Mouse (Mus musculus) liver, embryonic 11.5 days (tissue): Measurements from ENCODE around the gene Rnase12. TPM values are rescaled to one million over a fixed set of nuclear protein-coding genes. Genes with fewer than 3 reads are reported as not detected.
A peak's percentile ranks its signal among the peaks of the same experiment; 100 is the strongest.

Source experiments
- ATAC-seq: fragments of 200-750 bp; cut with Nextera tagmentation; replicated peaks from 2 replicates; pipeline ENCODE4 v1.8.0; 2017; ENCODE audit warnings: moderate number of reproducible peaks, mild to moderate bottlenecking, moderate TSS enrichment, moderate library complexity; ENCODE audit not compliant: low FRiP score
- DNase-seq: peaks from one replicate; pipeline ENCODE4 v3.0.0-alpha.2; 2017; ENCODE audit warnings: low spot score
- H3K27ac ChIP-seq: fragments of 300-500 bp; sonication (generic); 2 replicates; pipeline ENCODE4 v1.5.1; 2014; ENCODE audit warnings: mild to moderate bottlenecking, low read depth, low read length, control low read depth
- H3K27me3 ChIP-seq: fragments of 300-500 bp; sonication (generic); replicated peaks from 2 replicates; pipeline ENCODE4 v1.6.1; 2014; ENCODE audit warnings: low read length, mixed read lengths; ENCODE audit not compliant: control insufficient read depth, insufficient read depth
- H3K36me3 ChIP-seq: fragments of 300-500 bp; sonication (generic); 2 replicates; pipeline ENCODE4 v1.6.1; 2014; ENCODE audit warnings: mild to moderate bottlenecking, low read length, moderate library complexity, mixed read lengths; ENCODE audit not compliant: control insufficient read depth, insufficient read depth
- H3K4me1 ChIP-seq: fragments of 300-500 bp; sonication (generic); replicated peaks from 2 replicates; pipeline ENCODE4 v1.6.1; 2014; ENCODE audit warnings: low read length, mixed read lengths; ENCODE audit not compliant: control insufficient read depth, insufficient read depth
- H3K4me2 ChIP-seq: fragments of 300-500 bp; sonication (generic); 2 replicates; pipeline ENCODE4 v1.6.1; 2014; ENCODE audit warnings: mild to moderate bottlenecking, control low read depth, moderate library complexity
- H3K4me3 ChIP-seq: fragments of 300-500 bp; sonication (generic); 2 replicates; pipeline ENCODE4 v1.5.1; 2014; ENCODE audit warnings: low read depth, low read length, control low read depth
- H3K9ac ChIP-seq: fragments of 300-500 bp; sonication (generic); 2 replicates; pipeline ENCODE4 v1.6.1; 2014; ENCODE audit warnings: low read depth, low read length, control low read depth
- H3K9me3 ChIP-seq: fragments of 300-500 bp; sonication (generic); 2 replicates; pipeline ENCODE4 v1.6.1; 2016; ENCODE audit warnings: low read length, inconsistent platforms, mixed read lengths; ENCODE audit not compliant: control insufficient read depth
- WGBS: fragments of 180-500 bp; shearing (Covaris S2); extraction: QIAGEN DNeasy Blood & Tissue Kit; methylation state at CpG from one replicate; pipeline ENCODE4 v1.1.7; 2014; 5-methylcytosine and 5-hydroxymethylcytosine counted together
- polyA plus RNA-seq: library from polyadenylated mRNA; unstranded; fragments of >200 nt; fragmentation: Nextera tagmentation; extraction: Ambion mirVana; gene quantifications from 2 replicates; pipeline ENCODE4 v1.2.1, GENCODE M21; 2014

The Rnase12 gene
- polyA plus RNA-seq, 1 experiment from 2014 or later = 1.4 TPM

DNA sequence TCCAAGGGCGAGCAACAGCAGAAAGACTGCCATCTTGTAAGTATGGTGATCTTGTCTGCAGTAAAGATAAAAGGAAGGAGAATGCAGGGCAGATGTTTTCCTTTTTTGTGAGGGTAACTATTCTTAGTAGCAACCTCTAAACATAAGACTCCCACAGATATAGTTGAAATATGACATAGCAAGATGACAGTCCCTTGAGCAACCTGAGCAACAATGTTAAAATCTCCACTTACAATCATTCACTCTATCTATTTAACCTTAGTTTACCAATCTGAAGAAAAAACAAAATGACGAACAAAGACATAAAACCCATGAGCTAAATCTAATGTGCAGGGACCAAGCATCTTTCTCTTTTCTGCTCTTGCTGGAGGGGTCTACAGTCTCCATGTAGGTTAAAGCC lies 7.4 kb downstream of the Rnase12 start, which contains the start of gene Rnase11:
TSS of gene Rnase11 (minus strand) at position 101 of the 400 bp plus-strand sequence.
- no peak within 1 kb of the TSS for H3K4me3 ChIP-seq
- H3K27me3 ChIP-seq = no peaks in the 10 kb centered on the region
- no peak within 1 kb of the TSS for H3K9ac ChIP-seq
- H3K36me3 ChIP-seq = no peaks in the 10 kb centered on the region
- no peaks in the 10 kb centered on the region for H3K9me3 ChIP-seq
- 80% methylated on average over 2 of the region's 2 CpGs for WGBS
- ATAC-seq = no peak
- H3K27ac ChIP-seq = no peak within 1 kb of the TSS
- no peak for DNase-seq
- no peaks in the 10 kb centered on the region for H3K4me1 ChIP-seq
- H3K4me2 ChIP-seq = no peak within 1 kb of the TSS

DNA sequence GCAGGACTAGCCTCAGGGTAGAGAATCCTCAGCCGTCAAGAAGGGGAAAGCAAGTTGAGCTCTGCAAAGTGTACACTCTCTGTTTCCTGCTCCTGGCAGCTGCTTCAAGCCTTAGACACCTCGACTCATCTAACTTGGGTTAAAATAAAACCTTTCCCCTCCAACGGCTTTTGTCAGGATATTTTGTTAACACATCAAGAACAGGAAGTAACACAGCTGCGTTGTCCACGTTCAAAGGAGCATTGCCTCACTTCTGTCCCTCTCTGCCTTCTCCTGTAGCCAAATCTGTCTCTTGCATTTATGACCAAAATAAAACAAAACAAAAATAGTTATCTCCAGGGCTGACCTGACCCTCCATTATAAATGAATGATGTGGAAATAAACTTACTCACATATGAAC lies 9.6 kb downstream of the Rnase12 start:
- 27% methylated on average over 5 of the region's 5 CpGs for WGBS
- Histone ChIP-seq H3K27ac (no peak overlapping the region), H3K4me3 (no peak overlapping the region), H3K9ac (no peak overlapping the region), H3K27me3 (no peaks in the 10 kb centered on the region), H3K4me2 (no peak overlapping the region), H3K36me3 (no peaks in the 10 kb centered on the region), H3K4me1 (no peaks in the 10 kb centered on the region), H3K9me3 (no peaks in the 10 kb centered on the region)
- ATAC-seq = no peak
- no peak for DNase-seq

DNA sequence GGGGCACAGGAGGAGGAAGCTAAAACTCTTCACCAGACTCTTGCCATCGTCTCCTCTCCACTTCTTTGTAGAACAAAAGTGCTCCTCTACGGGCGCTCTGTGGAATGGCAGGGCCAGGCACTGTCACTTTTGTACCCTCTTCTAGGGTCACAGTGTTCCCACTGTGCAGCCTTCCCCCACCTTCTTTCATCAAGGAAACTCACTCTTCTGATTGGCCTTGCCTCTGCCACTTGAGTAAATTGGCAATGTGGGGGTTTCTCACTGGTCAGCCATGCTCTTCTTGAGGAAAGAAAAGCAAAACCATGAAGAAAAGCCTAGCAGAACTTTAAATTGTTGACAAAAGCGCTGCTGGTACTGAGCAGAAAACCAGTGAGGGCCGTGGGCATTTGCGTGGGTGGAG lies 15.7 kb downstream of the Rnase12 start, which contains the start of gene Rnase9:
TSS of gene Rnase9 (minus strand) at position 101 of the 400 bp plus-strand sequence.
- DNase-seq = no peak
- H3K36me3 ChIP-seq = no peaks in the 10 kb centered on the region
- WGBS = 78% methylated on average over 6 of the region's 6 CpGs

DNA sequence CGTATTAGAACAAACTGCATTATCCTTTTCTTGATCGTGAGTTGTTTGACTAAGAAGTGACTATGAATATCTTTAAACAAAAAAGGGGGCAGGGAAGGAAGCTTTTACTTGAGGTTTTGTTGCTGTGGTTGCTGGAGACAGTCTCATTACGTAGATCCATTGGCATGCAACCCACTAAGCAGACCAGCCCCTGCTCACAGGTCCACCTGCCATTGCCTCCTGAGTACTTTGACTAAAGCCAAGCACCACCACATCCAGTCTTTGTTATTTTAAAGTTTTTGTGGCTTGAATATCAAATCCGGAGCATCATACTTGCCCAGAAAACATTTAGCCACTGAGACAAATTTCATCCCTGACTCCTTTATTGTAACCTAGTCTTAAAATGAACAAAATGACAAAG lies 21.2 kb downstream of the Rnase12 start:
- Histone ChIP-seq H3K9ac (no peak overlapping the region), H3K27ac (no peak overlapping the region), H3K9me3 (no peaks in the 10 kb centered on the region), H3K27me3 (no peaks in the 10 kb centered on the region), H3K4me2 (no peak overlapping the region), H3K4me1 (no peaks in the 10 kb centered on the region), H3K4me3 (no peak overlapping the region), H3K36me3 (no peaks in the 10 kb centered on the region)
- no peak for DNase-seq
- ATAC-seq = no peak
- 74% methylated on average over 4 of the region's 4 CpGs for WGBS

More for the DNA sequence above, 15.7 kb downstream of the Rnase12 start, which contains the start of gene Rnase9:
- Histone ChIP-seq H3K9ac (no peak within 1 kb of the TSS), H3K4me3 (no peak within 1 kb of the TSS), H3K9me3 (no peaks in the 10 kb centered on the region), H3K27ac (no peak within 1 kb of the TSS), H3K4me2 (no peak within 1 kb of the TSS), H3K4me1 (no peaks in the 10 kb centered on the region), H3K27me3 (no peaks in the 10 kb centered on the region)
- ATAC-seq = no peak

DNA sequence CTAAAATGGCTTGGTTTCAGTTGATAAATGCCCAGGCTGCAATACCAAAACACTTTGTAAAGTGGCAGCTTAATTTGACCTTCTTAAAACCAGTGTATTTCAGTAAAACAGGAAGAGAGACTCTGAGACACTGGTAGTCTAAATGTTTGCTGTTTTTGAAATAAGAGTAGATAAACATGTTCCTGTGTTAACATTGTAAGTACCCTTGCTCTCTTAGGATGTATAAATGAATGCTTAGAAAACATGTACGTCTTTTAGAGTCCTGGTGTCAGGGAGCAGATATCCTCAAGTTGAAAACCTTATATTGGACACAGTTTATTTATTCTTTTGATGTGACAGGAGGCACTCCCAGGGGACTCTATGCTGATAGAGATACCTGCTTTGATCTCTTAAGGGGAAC lies 22.3 kb downstream of the Rnase12 start:
- Histone ChIP-seq H3K9me3 (no peaks in the 10 kb centered on the region), H3K4me1 (no peaks in the 10 kb centered on the region), H3K27me3 (no peaks in the 10 kb centered on the region), H3K4me2 (no peak overlapping the region), H3K36me3 (no peaks in the 10 kb centered on the region), H3K27ac (no peak overlapping the region), H3K9ac (no peak overlapping the region), H3K4me3 (no peak overlapping the region)
- ATAC-seq (no peak), DNase-seq (no peak)
- 65% methylated on average over 1 of the region's 1 CpGs for WGBS

DNA sequence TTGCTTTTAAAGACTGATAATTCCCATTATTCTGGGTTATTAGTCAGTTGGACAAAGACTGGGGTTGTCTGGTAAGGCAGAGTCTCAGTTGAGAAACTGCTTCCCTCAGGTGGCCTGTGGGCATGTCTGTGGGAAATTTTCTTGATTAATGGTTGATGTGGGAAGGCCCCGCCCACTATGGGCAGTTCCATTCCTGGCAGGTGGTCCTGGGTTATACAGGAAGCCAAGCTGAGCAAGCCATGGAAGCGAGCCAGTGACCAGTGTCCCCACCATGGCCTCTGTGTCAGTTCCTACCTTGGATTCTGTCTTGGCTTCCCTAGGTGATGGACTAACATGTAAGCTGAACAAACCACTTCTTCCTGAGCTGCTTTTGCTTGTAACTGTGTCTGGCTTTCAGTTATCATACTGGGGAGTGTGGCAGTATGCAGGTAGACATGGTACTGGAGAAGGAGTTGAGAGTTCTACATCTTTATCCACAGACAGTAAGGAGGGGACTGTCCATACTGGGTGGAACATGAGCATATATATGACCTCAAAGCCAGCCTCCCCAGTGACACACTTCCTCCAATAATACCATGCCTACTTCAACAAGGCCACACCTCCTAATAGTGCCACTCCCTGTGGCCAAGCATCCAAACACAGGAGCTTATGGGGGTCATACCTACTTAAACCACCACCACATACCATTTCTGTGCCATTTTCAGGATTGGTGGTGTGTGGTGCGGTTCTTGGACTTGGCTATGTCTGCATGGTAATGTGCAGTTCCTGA lies 29.9 kb downstream of the Rnase12 start:
- no peak overlapping the region for H3K27ac ChIP-seq
- no peaks in the 10 kb centered on the region for H3K27me3 ChIP-seq
- no peaks in the 10 kb centered on the region for H3K9me3 ChIP-seq
- H3K36me3 ChIP-seq = no peaks in the 10 kb centered on the region
- H3K4me2 ChIP-seq = no peak overlapping the region
- WGBS = 62% methylated on average over 3 of the region's 3 CpGs
- ATAC-seq = 0 out of 2 replicates have a peak, but pooled peaks have one; percentile 23
- H3K9ac ChIP-seq = no peak overlapping the region
- no peaks in the 10 kb centered on the region for H3K4me1 ChIP-seq
- H3K4me3 ChIP-seq = no peak overlapping the region
- DNase-seq = no peak

DNA sequence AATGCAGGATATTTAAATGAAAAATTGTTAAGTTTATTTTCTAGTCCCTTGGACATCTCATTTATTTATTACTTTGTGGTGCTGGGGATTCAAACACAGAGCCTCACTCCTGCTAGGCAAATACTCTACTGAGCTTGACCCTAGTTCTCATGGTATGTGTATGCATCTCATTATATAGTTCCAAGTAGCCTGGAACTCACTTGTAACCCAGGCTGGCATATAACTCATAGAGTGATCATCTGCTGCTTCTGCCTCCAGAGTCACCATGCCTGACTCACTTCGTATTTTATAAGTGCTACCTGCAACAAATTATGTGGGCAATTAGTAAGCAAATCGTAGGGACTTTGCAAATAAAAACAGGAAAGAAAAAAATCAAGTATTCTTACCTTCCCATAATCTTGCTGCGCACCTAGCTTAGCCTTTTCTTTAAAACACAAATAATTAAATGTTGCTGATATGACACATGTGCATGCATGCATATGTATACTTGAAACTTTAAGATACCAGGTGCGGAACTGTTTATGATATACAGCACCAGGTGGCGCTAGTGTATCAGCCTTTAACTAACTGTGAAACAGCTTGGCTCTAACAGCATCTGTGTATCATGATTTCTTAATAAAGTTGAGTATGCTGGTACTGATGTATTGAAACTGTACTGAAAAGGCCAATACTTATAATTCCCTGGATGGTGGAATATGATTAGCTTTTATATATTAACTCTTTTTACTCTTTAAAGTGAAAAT lies 30.9 kb downstream of the Rnase12 start:
- Histone ChIP-seq H3K4me2 (no peak overlapping the region), H3K4me1 (no peaks in the 10 kb centered on the region), H3K36me3 (no peaks in the 10 kb centered on the region), H3K4me3 (no peak overlapping the region), H3K9ac (no peak overlapping the region), H3K27me3 (no peaks in the 10 kb centered on the region), H3K27ac (no peak overlapping the region), H3K9me3 (no peaks in the 10 kb centered on the region)
- DNase-seq (no peak), ATAC-seq (peak; percentile 76)
- WGBS = 33% methylated on average over 5 of the region's 5 CpGs

DNA sequence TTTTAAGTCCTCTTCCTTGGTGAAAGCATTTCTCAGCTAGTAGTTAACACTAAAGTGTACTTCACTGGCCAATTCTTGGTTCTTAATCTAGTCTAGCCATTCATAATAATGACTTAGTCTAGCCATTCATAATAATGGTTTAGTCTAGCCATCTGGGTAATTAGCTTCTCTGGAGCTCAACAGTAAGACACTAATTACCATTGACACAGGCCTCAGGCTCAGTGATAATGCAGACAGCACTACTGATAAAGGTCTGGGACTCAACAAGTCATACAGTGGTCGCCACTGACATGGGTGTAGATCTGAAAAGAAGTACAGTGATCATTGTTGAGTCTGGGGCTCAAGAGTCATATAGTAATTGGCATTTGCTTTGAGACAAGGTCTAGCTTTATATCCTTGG lies 32.6 kb downstream of the Rnase12 start:
- WGBS = 57% methylated on average over 1 of the region's 1 CpGs

More for the DNA sequence above, 32.6 kb downstream of the Rnase12 start:
- ATAC-seq (no peak), DNase-seq (no peak)
- H3K9ac ChIP-seq = no peak overlapping the region
- H3K9me3 ChIP-seq = no peaks in the 10 kb centered on the region
- no peak overlapping the region for H3K4me3 ChIP-seq
- no peak overlapping the region for H3K27ac ChIP-seq
- H3K27me3 ChIP-seq = no peaks in the 10 kb centered on the region
- H3K4me1 ChIP-seq = no peaks in the 10 kb centered on the region
- H3K4me2 ChIP-seq = no peak overlapping the region
- H3K36me3 ChIP-seq = no peaks in the 10 kb centered on the region
